Mouse (Mus musculus): ENCODE results near the gene Nudt6. TPM values are rescaled to one million over a fixed set of nuclear protein-coding genes. Genes with fewer than 3 reads are reported as not detected.

The Nudt6 gene
- polyA plus RNA-seq, 1 experiment from 2014 or later = 8.7 TPM

- 90% methylated on average over 11 of the region's 11 CpGs for WGBS
- Histone ChIP-seq H3K9ac (no peak overlapping the region), H3K27me3 (ENCODE audit: control insufficient read depth, insufficient read depth, low read length) (no peaks in the 10 kb centered on the region), H3K4me2 (replicated peaks) (no peak overlapping the region), H3K27ac (no peak overlapping the region), H3K9me3 (ENCODE audit: control insufficient read depth, low read length) (no peaks in the 10 kb centered on the region), H3K4me1 (replicated peaks; ENCODE audit: control insufficient read depth, insufficient read depth, low read length) (0 out of 2 replicates have a peak, but pooled peaks cover 3% of the 10 kb centered on the region), H3K4me3 (replicated peaks; ENCODE audit: low read length) (no peak overlapping the region), H3K36me3 (replicated peaks; ENCODE audit: control insufficient read depth, insufficient read depth) (no peaks in the 10 kb centered on the region)
- DNase-seq (ENCODE audit: low spot score) (no peak), ATAC-seq (ENCODE audit: low FRiP score) (no peak)
These were observed 46.3 kb downstream of the Nudt6 start for GRCm38 (mm10) chr3:37373712-37374111.

- Histone ChIP-seq H3K4me1 (replicated peaks; ENCODE audit: control insufficient read depth, insufficient read depth, low read length) (no peaks in the 10 kb centered on the region), H3K27me3 (ENCODE audit: control insufficient read depth, insufficient read depth, low read length) (no peaks in the 10 kb centered on the region), H3K9ac (no peak overlapping the region), H3K4me2 (replicated peaks) (no peak overlapping the region), H3K27ac (no peak overlapping the region), H3K36me3 (replicated peaks; ENCODE audit: control insufficient read depth, insufficient read depth) (no peaks in the 10 kb centered on the region), H3K4me3 (replicated peaks; ENCODE audit: low read length) (no peak overlapping the region), H3K9me3 (ENCODE audit: control insufficient read depth, low read length) (no peaks in the 10 kb centered on the region)
- no peak for ATAC-seq (ENCODE audit: low FRiP score)
- 76% methylated on average over 4 of the region's 4 CpGs for WGBS
- DNase-seq (ENCODE audit: low spot score) = no peak
These were observed 49.6 kb downstream of the Nudt6 start for GRCm38 (mm10) chr3:37370407-37370806.

GRCm38 (mm10) chr3:37366381-37367053 is 53.5 kb downstream of the Nudt6 start:
- 79% methylated on average over 4 of the region's 4 CpGs for WGBS
- ATAC-seq (ENCODE audit: low FRiP score) = no peak
- no peak overlapping the region for H3K4me2 ChIP-seq (replicated peaks)

DNA sequence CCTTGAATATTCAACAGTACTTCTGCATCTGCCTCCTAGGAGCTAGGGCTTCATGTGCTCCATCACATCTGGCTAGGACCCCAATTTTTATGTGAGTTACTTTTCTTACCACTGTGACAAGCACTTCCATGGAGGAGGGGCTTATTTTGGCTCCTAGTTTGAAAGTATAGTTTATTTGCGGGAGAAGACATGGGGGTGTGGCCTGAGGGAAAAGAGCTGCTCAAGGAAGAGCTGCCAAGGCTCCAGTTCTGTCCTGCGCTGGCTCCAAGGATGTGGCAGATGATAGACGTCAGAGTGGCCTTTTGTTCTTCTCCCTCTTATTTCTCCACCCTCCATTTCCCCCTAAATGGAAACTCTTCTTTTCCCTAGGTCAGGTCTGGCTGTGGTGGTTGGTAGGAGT is 54.0 kb downstream of the Nudt6 start:
- no peak overlapping the region for H3K27ac ChIP-seq
- no peak overlapping the region for H3K4me3 ChIP-seq (replicated peaks; ENCODE audit: low read length)
- H3K27me3 ChIP-seq (ENCODE audit: control insufficient read depth, insufficient read depth, low read length) = no peaks in the 10 kb centered on the region
- no peak for ATAC-seq (ENCODE audit: low FRiP score)
- no peak overlapping the region for H3K9ac ChIP-seq
- no peak overlapping the region for H3K4me2 ChIP-seq (replicated peaks)
- no peaks in the 10 kb centered on the region for H3K36me3 ChIP-seq (replicated peaks; ENCODE audit: control insufficient read depth, insufficient read depth)
- no peak for DNase-seq (ENCODE audit: low spot score)
- H3K4me1 ChIP-seq (replicated peaks; ENCODE audit: control insufficient read depth, insufficient read depth, low read length) = no peaks in the 10 kb centered on the region
- 51% methylated on average over 3 of the region's 3 CpGs for WGBS
- H3K9me3 ChIP-seq (ENCODE audit: control insufficient read depth, low read length) = no peaks in the 10 kb centered on the region

More at GRCm38 (mm10) chr3:37366381-37367053, 53.5 kb downstream of the Nudt6 start:
- no peak overlapping the region for H3K9ac ChIP-seq
- no peaks in the 10 kb centered on the region for H3K27me3 ChIP-seq (ENCODE audit: control insufficient read depth, insufficient read depth, low read length)
- H3K4me1 ChIP-seq (replicated peaks; ENCODE audit: control insufficient read depth, insufficient read depth, low read length) = no peaks in the 10 kb centered on the region
- no peak for DNase-seq (ENCODE audit: low spot score)
- no peak overlapping the region for H3K27ac ChIP-seq
- no peaks in the 10 kb centered on the region for H3K9me3 ChIP-seq (ENCODE audit: control insufficient read depth, low read length)
- H3K36me3 ChIP-seq (replicated peaks; ENCODE audit: control insufficient read depth, insufficient read depth) = no peaks in the 10 kb centered on the region
- no peak overlapping the region for H3K4me3 ChIP-seq (replicated peaks; ENCODE audit: low read length)

- no peak overlapping the region for H3K4me3 ChIP-seq (replicated peaks; ENCODE audit: low read length)
- H3K27ac ChIP-seq = no peak overlapping the region
- no peaks in the 10 kb centered on the region for H3K4me1 ChIP-seq (replicated peaks; ENCODE audit: control insufficient read depth, insufficient read depth, low read length)
- no peak for DNase-seq (ENCODE audit: low spot score)
- WGBS = 80% methylated on average over 4 of the region's 4 CpGs
- H3K36me3 ChIP-seq (replicated peaks; ENCODE audit: control insufficient read depth, insufficient read depth) = no peaks in the 10 kb centered on the region
- ATAC-seq (ENCODE audit: low FRiP score) = no peak
- no peak overlapping the region for H3K9ac ChIP-seq
- H3K4me2 ChIP-seq (replicated peaks) = no peak overlapping the region
- no peaks in the 10 kb centered on the region for H3K27me3 ChIP-seq (ENCODE audit: control insufficient read depth, insufficient read depth, low read length)
- no peaks in the 10 kb centered on the region for H3K9me3 ChIP-seq (ENCODE audit: control insufficient read depth, low read length)
These were observed 54.9 kb downstream of the Nudt6 start for GRCm38 (mm10) chr3:37365144-37365543.

DNA sequence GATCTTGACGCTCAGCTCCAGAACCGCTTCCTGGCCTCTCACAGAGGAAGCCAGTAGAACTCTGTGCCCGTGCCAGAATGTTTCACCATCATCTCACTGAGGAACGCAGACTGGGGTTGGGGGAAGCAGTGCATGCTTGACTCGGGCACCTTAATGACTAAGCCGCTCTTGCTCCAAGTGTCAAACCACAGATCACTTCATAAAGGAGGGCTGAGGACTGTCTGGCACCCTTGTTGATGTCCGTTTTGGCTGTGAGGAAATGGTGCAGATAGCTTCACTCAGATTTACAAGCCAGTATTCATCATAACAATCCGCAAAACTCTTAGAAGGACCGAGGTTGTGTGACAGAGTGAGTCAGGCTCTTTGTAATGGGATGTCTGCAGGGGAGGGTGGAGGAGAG is 59.3 kb downstream of the Nudt6 start:
- DNase-seq (ENCODE audit: low spot score) (no peak), ATAC-seq (ENCODE audit: low FRiP score) (no peak)
- no peak overlapping the region for H3K9ac ChIP-seq
- no peaks in the 10 kb centered on the region for H3K27me3 ChIP-seq (ENCODE audit: control insufficient read depth, insufficient read depth, low read length)
- no peaks in the 10 kb centered on the region for H3K4me1 ChIP-seq (replicated peaks; ENCODE audit: control insufficient read depth, insufficient read depth, low read length)
- H3K4me2 ChIP-seq (replicated peaks) = no peak overlapping the region
- H3K4me3 ChIP-seq (replicated peaks; ENCODE audit: low read length) = no peak overlapping the region
- WGBS = 88% methylated on average over 9 of the region's 9 CpGs
- H3K36me3 ChIP-seq (replicated peaks; ENCODE audit: control insufficient read depth, insufficient read depth) = no peaks in the 10 kb centered on the region
- no peak overlapping the region for H3K27ac ChIP-seq
- no peaks in the 10 kb centered on the region for H3K9me3 ChIP-seq (ENCODE audit: control insufficient read depth, low read length)

Other genes with a start within 250 kb of the Nudt6 start
- not detected in 2 replicates for gene Il21, start 187.6 kb downstream of the Nudt6 start, polyA plus RNA-seq (2014; fragmentation: Nextera tagmentation; extraction: Ambion mirVana)
- gene Bbs12, start 107.7 kb downstream of the Nudt6 start, polyA plus RNA-seq (2014; fragmentation: Nextera tagmentation; extraction: Ambion mirVana) = 5.1 and 5.4 TPM in 2 replicates
- 1.5 and 1.7 TPM in 2 replicates for gene Cetn4, start 107.5 kb downstream of the Nudt6 start, polyA plus RNA-seq (2014; fragmentation: Nextera tagmentation; extraction: Ambion mirVana)
- 1.1 and 1.5 TPM in 2 replicates for gene Fgf2, start 71.9 kb downstream of the Nudt6 start, polyA plus RNA-seq (2014; fragmentation: Nextera tagmentation; extraction: Ambion mirVana)
- 33.1 and 35.6 TPM in 2 replicates for gene Spata5, start 315 bp downstream of the Nudt6 start, polyA plus RNA-seq (2014; fragmentation: Nextera tagmentation; extraction: Ambion mirVana)
- 5.8 and 6.7 TPM in 2 replicates for gene Spry1, start 219.7 kb upstream of the Nudt6 start, polyA plus RNA-seq (2014; fragmentation: Nextera tagmentation; extraction: Ambion mirVana)

All from hindbrain, embryonic 14.5 days (tissue).